Mouse (Mus musculus) urinary bladder, postnatal 10 days (tissue): ENCODE measurements around the gene Hax1.

Experiments
- DNase-seq: peaks from one replicate; pipeline ENCODE4 v3.0.0; 2022; ENCODE audit warnings: low spot score

The Hax1 gene

GRCm38 (mm10) chr3:89998612-89999054 lies at the start of gene Hax1:
Gene Hax1 (minus strand): TSS chr3:89998780.
- DNase-seq: peak; percentile 63

GRCm38 (mm10) chr3:90036263-90036662 lies 37.7 kb upstream of the Hax1 start:
- no peak for DNase-seq

DNA sequence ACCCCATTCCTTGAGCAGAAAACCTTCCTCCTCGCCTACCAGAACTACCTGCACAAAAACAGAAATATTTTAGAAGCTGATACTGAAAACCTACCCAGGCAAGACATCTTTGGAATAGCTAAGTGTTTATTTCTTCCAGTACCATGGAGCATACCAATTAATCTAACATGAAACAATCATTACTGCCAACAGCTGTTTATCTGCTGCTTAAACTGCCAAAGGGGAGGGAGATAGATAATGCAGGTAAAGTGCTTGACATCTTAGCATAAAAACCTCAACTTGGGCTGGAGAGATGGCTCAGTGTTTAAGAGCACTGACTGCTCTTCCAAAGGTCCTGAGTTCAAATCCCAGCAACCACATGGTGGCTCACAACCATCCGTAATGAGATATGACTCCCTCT lies 36.1 kb upstream of the Hax1 start:
- DNase-seq: no peak

DNA sequence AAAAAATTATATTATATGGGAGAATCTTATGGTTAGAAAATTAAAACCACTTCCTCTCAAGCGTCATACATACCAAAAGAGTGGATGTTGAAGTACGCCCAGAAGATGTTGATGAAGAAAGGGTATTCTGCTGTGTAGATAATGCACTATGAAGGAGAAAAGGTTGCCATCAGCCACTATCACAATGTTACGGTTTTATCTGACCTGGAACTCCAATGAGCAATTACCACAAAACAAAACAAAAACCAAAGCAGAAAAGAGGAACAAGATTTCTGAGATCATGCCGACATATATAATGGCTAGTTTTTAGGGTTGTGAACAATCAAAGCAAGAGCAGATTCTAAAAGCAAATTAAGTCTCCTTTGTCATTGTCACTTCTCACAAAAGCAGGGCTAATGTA lies 18.0 kb upstream of the Hax1 start:
- no peak for DNase-seq

GRCm38 (mm10) chr3:90010291-90010690 lies 11.7 kb upstream of the Hax1 start:
- DNase-seq: no peak

GRCm38 (mm10) chr3:90004091-90004796 lies 5.7 kb upstream of the Hax1 start:
- no peak for DNase-seq

DNA sequence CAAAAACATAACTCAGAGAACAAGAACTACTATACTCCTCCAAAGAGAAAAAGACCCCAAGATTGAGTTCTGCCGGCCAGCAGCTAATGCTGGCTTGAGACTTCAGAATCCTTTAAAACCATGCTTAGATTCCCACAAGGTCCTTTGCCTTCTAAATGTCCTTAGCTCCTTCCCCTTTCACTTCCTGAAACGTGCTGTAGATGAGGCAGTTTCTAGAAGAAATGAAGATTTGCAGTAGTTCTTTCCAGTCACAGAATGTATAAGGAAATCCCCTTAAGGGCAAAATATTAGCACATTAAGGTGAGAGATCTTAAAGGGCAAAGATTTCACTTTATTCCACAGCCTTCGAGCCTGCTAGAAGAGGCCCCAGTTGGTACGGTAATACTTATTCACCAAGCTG lies 1.2 kb upstream of the Hax1 start:
- no peak for DNase-seq

DNA sequence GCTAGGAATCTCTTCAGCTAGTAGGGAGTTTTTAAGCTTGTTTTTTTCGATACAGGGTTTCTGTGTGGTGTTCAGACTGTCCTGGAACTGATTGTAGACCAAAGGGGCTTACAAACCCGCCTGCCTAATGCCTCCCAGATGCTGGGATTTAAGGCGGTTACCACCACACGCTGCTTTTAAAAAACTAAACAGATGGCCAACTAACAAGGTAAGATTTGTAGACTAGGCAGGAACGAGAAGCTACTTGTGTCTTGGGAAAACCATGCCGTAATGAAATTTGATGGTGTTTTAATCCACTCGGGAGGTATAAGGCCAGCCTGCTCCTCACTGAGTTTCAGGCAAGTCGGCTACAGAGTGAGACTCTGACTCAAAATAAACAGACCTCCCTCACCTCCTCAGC lies 510 bp upstream of the Hax1 start:
- DNase-seq: no peak

DNA sequence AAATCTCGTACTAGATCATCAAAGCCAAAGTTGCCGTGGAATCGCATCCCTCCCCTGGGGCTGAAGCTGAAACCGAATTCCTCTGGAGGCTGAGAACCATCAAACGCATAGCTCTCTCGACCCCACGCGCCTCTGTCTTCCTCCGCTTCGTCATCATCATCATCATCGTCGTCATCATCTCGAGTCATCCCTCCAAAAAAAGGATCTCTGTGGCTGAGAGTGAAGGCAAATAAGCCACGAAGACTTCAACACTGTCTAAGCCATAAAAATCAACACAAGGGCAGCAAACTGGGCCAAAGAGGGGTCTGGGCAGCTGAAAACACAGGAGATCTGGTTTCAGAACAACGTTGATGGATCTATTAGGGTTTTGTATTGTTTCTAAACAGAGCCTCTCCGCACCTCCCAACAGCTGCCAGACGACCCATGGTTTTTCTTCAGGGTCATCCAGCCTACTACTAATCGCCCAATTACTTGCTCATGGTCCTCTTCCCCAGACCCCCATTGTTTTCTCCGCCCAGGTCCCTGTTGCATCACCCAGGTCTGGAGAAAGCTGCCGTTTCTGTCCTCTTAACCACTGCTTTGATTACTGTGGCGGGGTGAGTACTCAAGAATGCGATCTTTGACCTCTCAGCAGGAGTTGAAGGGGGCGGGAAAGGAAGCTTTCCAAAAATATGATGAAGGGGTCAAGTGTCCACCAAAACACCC lies 637 bp downstream of the Hax1 start:
- DNase-seq: no peak

GRCm38 (mm10) chr3:89994807-89995515 lies 3.6 kb downstream of the Hax1 start:
- DNase-seq: no peak

- no peak for DNase-seq
Measured at GRCm38 (mm10) chr3:89987822-89988221, 10.8 kb downstream of the Hax1 start.

GRCm38 (mm10) chr3:89987211-89987610 lies 11.4 kb downstream of the Hax1 start:
- no peak for DNase-seq

DNA sequence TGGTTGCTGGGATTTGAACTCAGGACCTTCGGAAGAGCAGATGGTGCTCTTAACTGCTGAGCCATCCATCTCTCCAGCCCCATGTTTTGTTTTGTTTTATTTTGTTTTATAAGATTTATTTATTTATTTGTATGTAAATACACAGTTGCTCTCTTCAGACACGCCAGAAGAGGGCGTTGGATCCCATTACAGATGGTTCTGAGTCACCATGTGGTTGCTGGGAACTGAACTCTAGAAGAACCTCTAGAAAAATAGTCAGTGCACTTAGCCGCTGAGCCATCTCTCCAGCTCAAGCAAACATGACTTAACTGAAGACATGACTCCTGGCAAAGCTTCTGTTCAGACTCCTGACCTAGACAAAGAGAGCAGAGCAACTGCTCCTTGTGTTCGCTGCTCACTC lies 16.2 kb downstream of the Hax1 start:
- DNase-seq: no peak

DNA sequence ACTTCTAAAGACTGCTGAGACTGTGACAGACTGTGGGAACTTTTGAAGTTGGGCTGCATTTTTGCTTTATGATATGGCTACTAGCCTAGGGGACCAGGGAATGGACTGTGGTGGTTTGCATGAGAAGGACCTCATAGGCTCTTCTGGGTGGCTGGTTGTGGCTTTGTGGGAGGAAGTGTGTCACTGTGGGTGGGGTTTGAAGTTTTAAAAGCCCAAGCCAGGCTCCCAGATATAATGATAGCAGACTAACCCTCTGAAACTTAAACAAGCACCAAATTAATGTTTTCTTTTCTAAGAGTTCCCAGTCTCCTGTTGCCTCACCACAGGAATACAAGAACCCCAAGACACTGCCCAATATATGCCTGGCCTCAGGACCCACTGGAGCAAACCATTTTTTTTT lies 21.7 kb downstream of the Hax1 start:
- DNase-seq: no peak

DNA sequence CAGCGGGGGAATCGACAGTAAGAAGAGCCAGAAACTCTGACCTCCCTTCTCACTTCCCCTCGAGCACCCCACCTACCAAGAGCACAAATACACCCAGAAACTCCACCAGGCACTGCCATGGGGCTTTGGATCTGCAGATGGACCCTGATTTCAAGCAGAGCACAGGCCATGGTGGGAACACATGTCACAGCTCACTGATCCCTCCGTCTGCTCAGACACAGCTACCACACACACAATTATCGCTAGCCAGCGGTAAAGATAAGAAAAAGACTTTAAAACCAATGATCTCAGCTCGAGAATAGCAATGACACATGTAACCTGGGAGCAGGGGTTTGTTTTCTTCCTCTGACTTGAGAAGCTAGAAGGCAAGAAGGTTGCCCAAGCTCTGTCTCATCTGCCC lies 30.1 kb downstream of the Hax1 start:
- no peak for DNase-seq

DNA sequence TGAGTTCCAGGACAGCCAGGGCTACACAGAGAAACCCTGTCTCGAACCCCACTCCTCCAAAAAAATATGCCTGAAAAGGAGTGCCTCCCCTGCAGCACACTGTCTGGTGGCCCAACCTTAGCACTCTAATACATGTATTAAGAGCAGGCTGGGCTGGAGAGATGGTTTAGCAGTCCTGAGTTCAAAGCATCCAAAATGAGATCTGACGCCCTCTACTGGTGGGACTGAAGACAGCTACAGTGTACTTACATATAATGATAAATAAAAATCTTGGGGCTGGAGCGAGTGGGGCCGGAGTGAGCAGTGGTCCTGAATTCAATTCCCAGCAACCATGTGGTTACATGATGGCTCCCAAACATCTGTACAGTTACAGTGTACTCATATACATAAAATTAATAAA lies 31.6 kb downstream of the Hax1 start:
- DNase-seq: no peak

DNA sequence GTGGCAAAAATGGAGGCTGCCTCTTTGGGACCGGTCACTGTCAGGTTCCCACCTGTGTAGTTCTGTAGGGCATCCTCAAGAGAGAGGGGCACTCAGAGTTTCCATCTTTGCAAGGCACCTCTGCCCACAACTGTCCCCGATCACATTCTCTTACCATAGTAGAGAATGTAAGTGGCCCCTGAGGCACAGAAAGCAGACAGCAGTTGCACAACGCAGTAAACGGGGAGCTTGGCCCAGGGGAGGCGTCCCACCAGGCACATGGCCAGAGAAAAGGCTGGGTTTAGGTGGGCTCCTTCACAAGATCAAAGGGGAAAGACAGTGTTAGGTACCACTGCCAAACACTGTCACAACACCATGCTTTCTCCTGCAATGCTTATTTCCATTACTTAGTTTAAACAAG lies 32.6 kb downstream of the Hax1 start:
- no peak for DNase-seq

DNA sequence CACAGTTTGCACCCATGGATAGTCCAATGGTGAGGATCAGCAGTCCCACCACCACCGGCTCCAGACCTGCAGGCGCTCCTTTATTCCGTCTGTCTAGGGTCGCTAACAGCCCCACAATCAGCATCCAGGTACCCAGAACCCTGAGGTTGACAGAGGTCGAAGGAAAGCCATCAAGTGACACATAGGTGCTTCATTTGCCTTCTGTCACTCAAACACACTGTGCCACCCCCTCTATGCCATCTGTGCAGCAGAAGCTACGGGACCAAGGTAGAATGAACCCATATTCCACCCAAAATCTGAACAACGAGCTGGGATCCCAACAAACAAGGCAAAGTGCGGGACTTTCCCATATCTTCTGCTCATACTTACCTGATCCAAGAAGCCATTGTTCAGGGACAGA lies 33.0 kb downstream of the Hax1 start:
- DNase-seq: no peak

DNA sequence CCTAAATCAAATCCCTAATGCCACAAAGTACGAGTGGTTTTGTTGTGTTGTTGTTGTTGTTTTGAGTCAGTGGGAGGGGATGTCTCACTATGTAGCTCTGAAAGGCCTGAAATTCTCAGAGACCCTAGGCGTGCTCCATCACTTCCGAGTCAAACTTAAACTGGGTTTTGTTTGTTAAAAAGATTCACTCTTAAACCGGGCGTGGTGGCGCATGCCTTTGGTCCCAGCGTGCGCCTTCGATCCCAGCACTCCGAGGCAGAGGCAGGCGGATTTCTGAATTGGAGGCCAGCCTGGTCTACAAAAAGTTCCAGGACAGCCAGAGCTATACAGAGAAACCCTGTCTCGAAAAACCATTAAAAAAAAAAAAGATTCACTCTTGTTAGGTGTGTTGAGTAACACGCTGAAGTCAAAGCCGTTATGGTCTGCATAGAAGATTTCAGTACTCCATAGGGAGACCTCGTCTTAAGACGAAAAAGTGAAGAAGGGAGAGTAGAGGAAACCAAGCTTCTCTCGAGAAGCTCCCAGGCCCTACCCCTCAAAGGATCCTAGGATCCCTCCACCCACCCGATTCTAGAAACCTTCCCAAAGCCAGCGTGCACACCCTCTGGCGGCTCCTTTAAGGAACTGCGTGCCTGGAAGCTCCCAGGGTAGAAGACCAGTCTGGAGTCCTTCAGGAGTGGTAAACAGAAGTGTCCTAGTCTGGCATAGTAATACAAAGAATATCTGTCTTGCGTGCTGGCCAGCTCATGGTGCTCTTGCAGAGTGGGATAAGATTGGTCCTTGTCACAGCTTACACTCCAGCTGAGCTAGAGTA lies 34.4 kb downstream of the Hax1 start:
- DNase-seq: no peak

DNA sequence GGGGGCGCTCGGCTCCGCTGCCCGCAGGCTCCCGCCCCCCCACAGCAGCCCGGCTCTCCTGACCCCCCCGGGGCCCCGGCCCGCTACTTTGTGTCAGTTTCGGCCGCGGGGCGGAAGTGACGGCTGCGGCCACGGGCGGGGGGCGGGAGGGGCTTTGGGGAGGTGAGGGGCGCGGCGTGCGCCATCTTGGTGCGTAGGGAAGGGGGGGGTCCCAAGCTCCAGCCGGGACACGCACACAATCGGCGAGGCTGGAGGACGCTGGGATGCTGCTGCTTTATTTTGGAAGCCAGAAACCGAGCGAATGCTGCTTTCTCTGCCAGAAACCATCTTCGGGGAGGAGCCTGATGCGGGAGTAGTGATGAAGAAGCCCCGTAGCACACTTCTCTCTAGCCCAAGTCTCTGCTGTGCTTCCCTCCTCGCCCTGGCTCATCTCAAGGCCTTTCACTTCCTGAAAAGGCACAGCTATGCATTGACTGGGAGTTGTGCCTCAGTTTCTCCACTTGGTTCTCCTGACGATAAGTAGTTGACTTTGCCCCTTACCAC lies 35.3 kb downstream of the Hax1 start, which contains the start of gene Atp8b2:
TSS of gene Atp8b2 (minus strand) at position 288 of the 543 bp plus-strand sequence.
- DNase-seq: no peak

GRCm38 (mm10) chr3:89962751-89963220 lies 35.8 kb downstream of the Hax1 start:
- DNase-seq: no peak
